Mouse (Mus musculus): ENCODE measurements at regions not wholly inside any gene's neighbourhood (a gene's known extent, or its start where the extent isn't known, plus 50 kb on each side); places are given as distances from the start of the nearest gene placed in this dataset.

GRCm38 (mm10) chr14:76761691-76762090 lies 205.0 kb upstream of the Serp2 start:
- TF ChIP-seq CTCF (IDR thresholded peaks at IDR 0.05; ENCODE audit: low read depth), result no peak
- TF ChIP-seq EP300 (IDR thresholded peaks at IDR 0.05; ENCODE audit: low read depth), result no peak

Data from liver, embryonic 14.5 days (tissue).